Mouse (Mus musculus): Measurements from ENCODE around the gene Dgka. TPM values are rescaled to one million over a fixed set of nuclear protein-coding genes. Genes with fewer than 3 reads are reported as not detected.

The Dgka gene
- polyA plus RNA-seq (2015; fragmentation: Nextera tagmentation; extraction: Ambion mirVana): 18.1 and 19.7 TPM in 2 replicates

DNA sequence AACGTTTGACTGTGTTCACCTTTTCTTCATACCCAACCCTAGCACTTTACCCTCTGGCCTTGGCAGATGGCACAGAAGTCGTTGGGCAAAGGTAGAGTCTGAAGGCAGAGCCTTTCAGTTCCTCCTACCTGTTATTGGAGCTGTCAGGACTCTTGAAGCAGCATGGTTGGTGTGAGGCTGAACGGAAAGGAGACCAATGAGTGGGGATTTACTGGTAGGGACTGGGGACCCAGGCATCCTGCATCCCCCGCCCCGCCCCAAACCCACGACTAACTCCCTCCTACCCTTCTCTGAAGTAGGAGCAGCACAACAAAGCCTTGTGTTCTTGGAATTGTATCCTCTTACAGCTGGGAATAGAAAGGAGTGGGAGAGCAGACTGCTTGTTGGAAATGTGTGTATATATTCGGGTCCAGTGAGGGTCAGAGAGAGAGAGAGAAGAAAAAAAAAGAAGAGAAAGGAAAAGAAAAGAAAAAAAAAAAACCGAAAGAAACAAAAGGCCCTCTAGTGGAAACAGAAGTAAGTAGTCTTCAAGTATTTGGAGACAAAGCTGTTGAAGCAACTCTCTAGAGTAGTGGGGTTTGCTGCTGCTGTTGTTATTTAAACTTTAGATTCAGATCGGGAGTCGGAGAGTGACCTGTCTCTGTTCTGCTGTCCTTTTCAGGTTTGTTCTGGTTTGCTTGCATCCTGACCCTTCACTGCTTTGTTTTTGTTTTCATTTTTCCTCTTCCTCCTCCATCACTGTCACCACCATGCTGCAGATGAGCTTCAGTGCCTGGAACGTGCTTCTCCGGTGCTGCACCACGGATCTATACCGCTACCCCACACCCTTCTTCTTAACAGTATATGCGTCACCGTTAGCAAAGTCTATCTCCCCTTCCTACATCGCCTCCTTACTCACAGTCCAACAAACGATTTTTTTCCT, at the start of gene Dgka:
Gene Dgka (minus strand): TSS at position 176 of the 922 bp plus-strand sequence.

DNA sequence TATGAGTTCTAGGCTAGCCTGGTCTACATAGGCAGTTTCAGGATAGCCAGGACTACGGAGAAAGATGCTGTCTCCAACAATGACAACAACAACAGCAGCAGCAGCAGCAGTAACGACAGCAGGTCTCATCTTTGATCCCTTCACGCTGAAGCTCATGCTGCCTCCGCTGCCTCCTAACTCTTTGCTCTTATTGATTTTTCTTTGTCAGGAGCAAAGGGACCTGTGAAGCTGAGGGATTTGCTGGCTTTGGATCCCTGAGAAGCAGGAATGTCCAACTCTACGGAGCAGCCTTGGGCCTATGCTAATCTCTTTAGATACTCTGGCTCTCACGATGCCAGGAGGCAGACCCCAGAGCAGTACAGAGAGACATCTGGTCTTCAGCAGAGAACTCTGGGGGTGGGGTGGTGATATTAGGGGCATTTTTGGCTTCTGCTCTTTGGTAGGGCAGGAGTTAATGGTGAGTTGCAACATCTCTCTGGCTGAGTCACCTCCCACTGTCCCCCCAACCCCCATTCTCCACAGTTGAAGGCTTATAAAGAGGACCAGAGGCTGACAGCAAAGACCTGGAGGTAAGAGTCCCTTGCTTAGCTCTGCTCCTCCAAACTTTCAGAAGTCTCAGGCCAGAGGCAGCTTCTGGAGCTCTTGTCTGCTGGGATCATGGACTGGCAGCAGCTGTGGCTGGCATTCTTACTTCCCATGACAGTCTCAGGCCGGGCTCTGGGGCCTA, 45.9 kb upstream of the Dgka start, which contains the start of gene Mmp19:
Gene Mmp19 (plus strand): TSS at position 513 of the 727 bp plus-strand sequence.

GRCm38 (mm10) chr10:128747646-128748251, 3.1 kb upstream of the Dgka start, which contains the start of gene Pym1:
TSS of gene Pym1 (plus strand) at chr10:128747889.

DNA sequence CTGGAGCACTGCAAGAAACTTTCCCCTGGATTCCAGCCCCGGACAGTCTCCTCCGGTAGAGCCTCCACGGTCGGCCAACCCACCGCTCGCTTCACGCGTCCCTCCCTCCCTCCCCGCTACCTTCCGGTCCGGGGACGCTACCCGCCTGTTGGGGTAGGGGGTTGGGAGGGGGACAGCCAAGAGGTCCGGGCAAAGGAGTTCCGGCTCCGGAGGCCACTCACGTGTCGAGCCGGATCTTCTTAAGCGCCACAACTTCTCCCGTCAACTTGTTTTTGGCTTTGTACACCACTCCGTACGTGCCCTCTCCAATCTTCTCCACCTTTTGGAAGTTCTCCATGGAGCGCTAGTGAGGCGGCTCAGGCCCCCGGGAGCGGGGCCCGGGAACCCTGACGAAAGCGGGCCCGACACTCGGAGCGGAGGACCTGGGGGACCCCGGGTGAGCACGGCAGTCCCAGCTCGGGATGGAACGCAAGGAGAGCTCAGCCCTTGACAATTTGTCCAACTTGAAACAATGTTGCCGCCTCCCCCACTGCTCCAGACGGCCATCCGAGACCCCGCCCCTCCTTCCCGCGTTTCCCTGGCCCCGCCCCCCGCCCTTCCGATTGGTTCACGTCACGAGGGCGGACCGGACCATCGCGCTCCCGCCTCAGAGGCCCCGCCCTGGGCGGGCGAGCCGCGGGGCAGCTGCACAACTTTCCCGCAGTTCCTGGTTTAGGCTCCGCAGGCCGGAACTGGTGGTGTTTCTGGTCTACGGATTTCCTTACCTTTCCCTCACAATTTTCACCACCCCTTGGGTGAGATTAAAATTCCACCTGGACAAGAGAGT, 40.0 kb downstream of the Dgka start, which contains the start of gene Cdk2:
Gene Cdk2 (minus strand): TSS at position 541 of the 826 bp plus-strand sequence.

GRCm38 (mm10) chr10:128703895-128704294, 40.8 kb downstream of the Dgka start, which contains the start of gene Pmel:
TSS of gene Pmel (plus strand) at chr10:128704195.

DNA sequence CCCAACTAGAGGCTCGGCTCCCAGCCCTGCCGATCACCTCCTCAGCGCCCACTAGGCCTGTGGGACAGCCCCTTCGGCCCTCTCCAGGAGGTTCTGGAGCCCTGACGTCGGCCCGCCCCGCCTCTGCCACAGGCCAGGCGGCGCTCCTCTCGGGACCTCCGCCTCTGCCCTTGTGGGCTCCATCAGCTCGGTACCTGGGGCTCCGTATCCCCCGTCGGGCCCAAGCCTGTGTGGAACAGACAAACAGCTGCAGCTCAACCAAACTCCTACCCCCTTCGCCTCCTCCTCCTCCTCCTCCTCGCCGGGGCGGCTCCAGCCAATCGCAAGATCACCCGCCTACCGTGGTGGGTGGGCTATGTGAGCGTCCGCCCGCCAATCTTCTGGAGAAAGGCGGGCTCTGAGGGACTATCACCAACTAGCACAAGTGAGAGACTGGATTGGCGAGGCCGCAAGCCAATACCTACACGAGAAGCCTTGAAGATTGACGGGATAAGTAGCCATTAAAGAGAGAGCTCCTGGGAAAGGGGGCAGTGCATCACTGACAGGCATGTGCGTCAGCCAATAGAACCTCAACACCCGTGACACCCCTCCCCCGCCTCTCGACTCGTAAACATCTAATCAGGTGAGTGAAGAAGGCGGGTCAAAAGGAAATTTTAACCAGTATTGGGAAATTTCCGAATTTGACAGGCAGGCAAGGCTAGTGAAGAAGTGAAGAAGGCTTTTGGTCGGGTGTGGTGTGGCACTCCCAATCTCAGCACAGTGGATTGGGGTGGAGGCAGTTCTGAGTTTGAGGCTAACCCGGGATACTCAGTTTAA, 48.5 kb downstream of the Dgka start, which contains the start of gene Rab5b:
Gene Rab5b (minus strand): TSS at position 273 of the 816 bp plus-strand sequence.

DNA sequence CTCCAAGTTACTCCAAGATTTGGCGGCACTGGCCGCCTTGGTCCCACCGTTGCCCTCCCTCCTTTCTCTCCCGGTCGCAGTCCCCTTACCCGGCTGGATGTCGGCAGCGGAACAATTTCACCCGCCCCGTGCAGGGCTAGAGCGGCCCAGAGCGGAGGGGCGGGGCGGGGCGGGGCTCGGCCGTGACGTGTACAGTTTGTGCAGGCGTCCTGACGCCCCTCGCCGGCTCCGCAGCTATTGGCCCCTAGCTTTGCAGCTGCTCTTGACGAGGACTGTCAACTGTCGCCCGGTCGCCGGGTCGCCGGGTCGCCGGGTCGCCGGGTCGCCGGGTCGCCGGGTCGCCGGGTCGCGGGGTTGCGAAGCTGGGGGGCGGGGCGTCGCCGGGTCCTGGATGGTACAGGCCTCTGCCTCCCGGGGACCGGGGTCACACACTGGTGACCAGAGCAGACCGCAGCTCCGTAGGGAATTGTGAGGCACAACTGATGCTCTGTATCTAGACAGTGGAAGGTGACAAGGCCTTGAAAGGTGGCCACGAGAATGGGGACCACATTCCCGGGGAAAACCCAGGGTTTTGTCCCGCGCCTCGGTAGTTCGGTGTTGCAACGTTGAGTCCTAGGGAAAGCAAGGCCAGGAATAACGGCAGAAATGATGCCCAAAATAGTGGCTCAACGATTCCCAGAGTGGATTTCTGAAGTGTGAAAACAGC, 70.7 kb downstream of the Dgka start, which contains the start of gene Suox:
Gene Suox (minus strand): TSS at position 311 of the 706 bp plus-strand sequence.

Other genes starting within 250 kb of the Dgka start
- 3.1 and 3.2 TPM in 2 replicates for gene Myl6b, start 246.2 kb downstream of the Dgka start, polyA plus RNA-seq (2015; fragmentation: Nextera tagmentation; extraction: Ambion mirVana)
- 35.3 and 39.3 TPM in 2 replicates for gene Esyt1, start 219.0 kb downstream of the Dgka start, polyA plus RNA-seq (2015; fragmentation: Nextera tagmentation; extraction: Ambion mirVana)
- gene Zc3h10, start 197.1 kb downstream of the Dgka start, polyA plus RNA-seq (2015; fragmentation: Nextera tagmentation; extraction: Ambion mirVana): 6.9 and 8.0 TPM in 2 replicates
- 3,278 and 3,571 TPM in 2 replicates for gene Rpl41, start 195.6 kb downstream of the Dgka start, polyA plus RNA-seq (2015; fragmentation: Nextera tagmentation; extraction: Ambion mirVana)
- 97.3 and 100 TPM in 2 replicates for gene Pa2g4, start 178.9 kb downstream of the Dgka start, polyA plus RNA-seq (2015; fragmentation: Nextera tagmentation; extraction: Ambion mirVana)
- 6.5 and 7.6 TPM in 2 replicates for gene Erbb3, start 155.2 kb downstream of the Dgka start, polyA plus RNA-seq (2015; fragmentation: Nextera tagmentation; extraction: Ambion mirVana)
- 632 and 654 TPM in 2 replicates for gene Rps26, start 118.1 kb downstream of the Dgka start, polyA plus RNA-seq (2015; fragmentation: Nextera tagmentation; extraction: Ambion mirVana)
- gene Ikzf4, start 98.9 kb downstream of the Dgka start, polyA plus RNA-seq (2015; fragmentation: Nextera tagmentation; extraction: Ambion mirVana): 1.4 and 2.5 TPM in 2 replicates
- 17.7 and 18.5 TPM in 2 replicates for gene Suox, start 70.8 kb downstream of the Dgka start, polyA plus RNA-seq (2015; fragmentation: Nextera tagmentation; extraction: Ambion mirVana)
- 64.6 and 72.6 TPM in 2 replicates for gene Rab5b, start 48.6 kb downstream of the Dgka start, polyA plus RNA-seq (2015; fragmentation: Nextera tagmentation; extraction: Ambion mirVana)
- 1.1 and 1.2 TPM in 2 replicates for gene Pmel, start 40.7 kb downstream of the Dgka start, polyA plus RNA-seq (2015; fragmentation: Nextera tagmentation; extraction: Ambion mirVana)
- 29.6 and 35.8 TPM in 2 replicates for gene Cdk2, start 39.8 kb downstream of the Dgka start, polyA plus RNA-seq (2015; fragmentation: Nextera tagmentation; extraction: Ambion mirVana)
- 21.9 and 23.7 TPM in 2 replicates for gene Pym1, start 3.0 kb upstream of the Dgka start, polyA plus RNA-seq (2015; fragmentation: Nextera tagmentation; extraction: Ambion mirVana)
- 7.8 and 14.0 TPM in 2 replicates for gene Mmp19, start 46.1 kb upstream of the Dgka start, polyA plus RNA-seq (2015; fragmentation: Nextera tagmentation; extraction: Ambion mirVana)
- 33.3 and 38.3 TPM in 2 replicates for gene Dnajc14, start 59.2 kb upstream of the Dgka start, polyA plus RNA-seq (2015; fragmentation: Nextera tagmentation; extraction: Ambion mirVana)
- gene Tmem198b, start 59.5 kb upstream of the Dgka start, polyA plus RNA-seq (2015; fragmentation: Nextera tagmentation; extraction: Ambion mirVana): 35.6 and 38.5 TPM in 2 replicates
- 96.8 and 120 TPM in 2 replicates for gene Sarnp, start 72.5 kb upstream of the Dgka start, polyA plus RNA-seq (2015; fragmentation: Nextera tagmentation; extraction: Ambion mirVana)
- 37.7 and 42.1 TPM in 2 replicates for gene Ormdl2, start 76.8 kb upstream of the Dgka start, polyA plus RNA-seq (2015; fragmentation: Nextera tagmentation; extraction: Ambion mirVana)
- gene Gdf11, start 146.9 kb upstream of the Dgka start, polyA plus RNA-seq (2015; fragmentation: Nextera tagmentation; extraction: Ambion mirVana): 1.6 and 1.7 TPM in 2 replicates
- 982 and 1,003 TPM in 2 replicates for gene Cd63, start 156.1 kb upstream of the Dgka start, polyA plus RNA-seq (2015; fragmentation: Nextera tagmentation; extraction: Ambion mirVana)
- 12.6 and 16.5 TPM in 2 replicates for gene Rdh5, start 178.0 kb upstream of the Dgka start, polyA plus RNA-seq (2015; fragmentation: Nextera tagmentation; extraction: Ambion mirVana)
- 308 and 318 TPM in 2 replicates for gene Bloc1s1, start 179.2 kb upstream of the Dgka start, polyA plus RNA-seq (2015; fragmentation: Nextera tagmentation; extraction: Ambion mirVana)
- gene Itga7, start 189.0 kb upstream of the Dgka start, polyA plus RNA-seq (2015; fragmentation: Nextera tagmentation; extraction: Ambion mirVana): 28.2 and 36.5 TPM in 2 replicates
- gene Mettl7b, start 216.1 kb upstream of the Dgka start, polyA plus RNA-seq (2015; fragmentation: Nextera tagmentation; extraction: Ambion mirVana): 0.34 and 0.73 TPM in 2 replicates
- not detected in 2 replicates for gene Olfr9, start 244.6 kb upstream of the Dgka start, polyA plus RNA-seq (2015; fragmentation: Nextera tagmentation; extraction: Ambion mirVana)